Mouse (Mus musculus) limb, embryonic 15.5 days (tissue): ENCODE measurements around the gene Abhd13. TPM values are rescaled to one million over a fixed set of nuclear protein-coding genes. Genes with fewer than 3 reads are reported as not detected.

ENCODE experiments used
- ATAC-seq: fragments of 200-750 bp; cut with Nextera tagmentation; 2 replicates; pipeline ENCODE4 v1.8.0; 2017; ENCODE audit warnings: low read depth, moderate TSS enrichment; ENCODE audit not compliant: insufficient number of reproducible peaks, low FRiP score, low TSS enrichment
- H3K27ac ChIP-seq: fragments of 300-500 bp; sonication (generic); 2 replicates; pipeline ENCODE4 v1.5.1; 2015; ENCODE audit warnings: moderate library complexity, mild to moderate bottlenecking, inconsistent platforms
- H3K27me3 ChIP-seq: fragments of 300-500 bp; sonication (generic); 2 replicates; pipeline ENCODE4 v1.6.1; 2015; ENCODE audit warnings: inconsistent platforms
- H3K36me3 ChIP-seq: fragments of 300-500 bp; sonication (generic); 2 replicates; pipeline ENCODE4 v1.6.1; 2015; ENCODE audit warnings: inconsistent platforms
- H3K4me1 ChIP-seq: fragments of 300-500 bp; sonication (generic); 2 replicates; pipeline ENCODE4 v1.6.1; 2015; ENCODE audit warnings: inconsistent platforms
- H3K4me2 ChIP-seq: fragments of 300-500 bp; sonication (generic); 2 replicates; pipeline ENCODE4 v1.6.1; 2015; ENCODE audit warnings: mild to moderate bottlenecking, inconsistent platforms
- H3K4me3 ChIP-seq: fragments of 300-500 bp; sonication (generic); 2 replicates; pipeline ENCODE4 v1.5.1; 2015; ENCODE audit warnings: mild to moderate bottlenecking, inconsistent platforms
- H3K9ac ChIP-seq: fragments of 300-500 bp; sonication (generic); 2 replicates; pipeline ENCODE4 v1.6.1; 2015; ENCODE audit warnings: inconsistent platforms
- H3K9me3 ChIP-seq: fragments of 300-500 bp; sonication (generic); 2 replicates; pipeline ENCODE4 v1.6.1; 2016; ENCODE audit warnings: inconsistent platforms
- WGBS: fragments of 180-500 bp; shearing (Covaris S2); methylation state at CpG from one replicate; pipeline ENCODE4 v1.1.7; 2015; 5-methylcytosine and 5-hydroxymethylcytosine counted together
- polyA plus RNA-seq: library from polyadenylated mRNA; unstranded; fragments of >200 nt; fragmentation: Nextera tagmentation; extraction: Ambion mirVana; gene quantifications from 2 replicates; pipeline ENCODE4 v1.2.1, GENCODE M21; 2015

Abhd13 gene
- 14.6 and 16.3 TPM in 2 replicates for polyA plus RNA-seq

- Histone ChIP-seq H3K27ac (peak within 1 kb of the TSS; percentile 91), H3K9ac (peak within 1 kb of the TSS; percentile 85), H3K9me3 (no peaks in the 10 kb centered on the region), H3K4me3 (peak within 1 kb of the TSS; percentile 86), H3K4me2 (peak within 1 kb of the TSS; percentile 77), H3K27me3 (no peaks in the 10 kb centered on the region), H3K36me3 (peaks cover 7% of the 10 kb centered on the region; the same call in 1 of the 2 replicates), H3K4me1 (peaks cover 30% of the 10 kb centered on the region)
- peak; percentile 78 for ATAC-seq
- under 1% methylated on average over 60 of the region's 68 CpGs for WGBS
Observed at GRCm38 (mm10) chr8:9977573-9978314, at the start of gene Abhd13, which contains the start of gene Lig4. Gene Abhd13, plus strand, starts transcription at chr8:9977707. Gene Lig4, minus strand, starts transcription at chr8:9977686.

GRCm38 (mm10) chr8:9929746-9930445 lies 47.6 kb upstream of the Abhd13 start:
- no peaks in the 10 kb centered on the region for H3K27me3 ChIP-seq
- 75% methylated on average over 14 of the region's 14 CpGs for WGBS
- no peak overlapping the region for H3K27ac ChIP-seq
- H3K4me3 ChIP-seq, result no peak overlapping the region
- no peak overlapping the region for H3K9ac ChIP-seq
- ATAC-seq, result no peak
- H3K9me3 ChIP-seq, result no peaks in the 10 kb centered on the region
- H3K4me1 ChIP-seq, result no peaks in the 10 kb centered on the region
- H3K36me3 ChIP-seq, result no peaks in the 10 kb centered on the region
- no peak overlapping the region for H3K4me2 ChIP-seq

GRCm38 (mm10) chr8:9932711-9933110 lies 44.8 kb upstream of the Abhd13 start:
- Histone ChIP-seq H3K9me3 (no peaks in the 10 kb centered on the region), H3K4me1 (no peaks in the 10 kb centered on the region), H3K36me3 (no peaks in the 10 kb centered on the region), H3K27ac (no peak overlapping the region), H3K9ac (no peak overlapping the region), H3K4me2 (no peak overlapping the region), H3K4me3 (no peak overlapping the region), H3K27me3 (no peaks in the 10 kb centered on the region)
- no peak for ATAC-seq

- Histone ChIP-seq H3K9me3 (no peaks in the 10 kb centered on the region), H3K9ac (no peak overlapping the region), H3K4me1 (no peaks in the 10 kb centered on the region), H3K4me3 (no peak overlapping the region), H3K27ac (no peak overlapping the region), H3K36me3 (no peaks in the 10 kb centered on the region), H3K4me2 (no peak overlapping the region), H3K27me3 (no peaks in the 10 kb centered on the region)
- ATAC-seq, result no peak
- 31% methylated on average over 10 of the region's 10 CpGs for WGBS
Observed at GRCm38 (mm10) chr8:9934891-9935565, 42.5 kb upstream of the Abhd13 start.

GRCm38 (mm10) chr8:9935574-9935973 lies 41.9 kb upstream of the Abhd13 start:
- no peaks in the 10 kb centered on the region for H3K27me3 ChIP-seq
- H3K4me3 ChIP-seq, result no peak overlapping the region
- H3K4me1 ChIP-seq, result no peaks in the 10 kb centered on the region
- H3K36me3 ChIP-seq, result no peaks in the 10 kb centered on the region
- no peak for ATAC-seq
- H3K4me2 ChIP-seq, result no peak overlapping the region
- no peak overlapping the region for H3K9ac ChIP-seq
- H3K9me3 ChIP-seq, result no peaks in the 10 kb centered on the region
- no peak overlapping the region for H3K27ac ChIP-seq
- WGBS, result 64% methylated on average over 7 of the region's 7 CpGs

GRCm38 (mm10) chr8:9949134-9949890 lies 28.2 kb upstream of the Abhd13 start:
- Histone ChIP-seq H3K27me3 (no peaks in the 10 kb centered on the region), H3K27ac (no peak overlapping the region), H3K4me2 (no peak overlapping the region), H3K4me1 (no peaks in the 10 kb centered on the region), H3K4me3 (no peak overlapping the region), H3K9ac (no peak overlapping the region), H3K36me3 (no peaks in the 10 kb centered on the region), H3K9me3 (no peaks in the 10 kb centered on the region)
- ATAC-seq, result no peak
- WGBS, result 60% methylated on average over 10 of the region's 10 CpGs

GRCm38 (mm10) chr8:9958338-9958737 lies 19.2 kb upstream of the Abhd13 start:
- H3K4me3 ChIP-seq, result no peak overlapping the region
- WGBS, result 65% methylated on average over 4 of the region's 4 CpGs
- H3K36me3 ChIP-seq, result no peaks in the 10 kb centered on the region
- no peak for ATAC-seq
- no peak overlapping the region for H3K27ac ChIP-seq
- no peak overlapping the region for H3K4me2 ChIP-seq
- H3K9me3 ChIP-seq, result no peaks in the 10 kb centered on the region
- no peaks in the 10 kb centered on the region for H3K4me1 ChIP-seq
- no peaks in the 10 kb centered on the region for H3K27me3 ChIP-seq
- H3K9ac ChIP-seq, result no peak overlapping the region

- 85% methylated on average over 2 of the region's 2 CpGs for WGBS
- no peaks in the 10 kb centered on the region for H3K36me3 ChIP-seq
- no peaks in the 10 kb centered on the region for H3K9me3 ChIP-seq
- H3K4me2 ChIP-seq, result no peak overlapping the region
- ATAC-seq, result no peak
- no peaks in the 10 kb centered on the region for H3K27me3 ChIP-seq
- no peaks in the 10 kb centered on the region for H3K4me1 ChIP-seq
- H3K4me3 ChIP-seq, result no peak overlapping the region
- H3K27ac ChIP-seq, result no peak overlapping the region
- no peak overlapping the region for H3K9ac ChIP-seq
Observed at GRCm38 (mm10) chr8:9959919-9960318, 17.6 kb upstream of the Abhd13 start.

- Histone ChIP-seq H3K9ac (no peak overlapping the region), H3K27ac (no peak overlapping the region), H3K27me3 (no peaks in the 10 kb centered on the region), H3K4me2 (no peak overlapping the region), H3K4me3 (no peak overlapping the region), H3K9me3 (no peaks in the 10 kb centered on the region), H3K36me3 (peaks cover 37% of the 10 kb centered on the region), H3K4me1 (peaks cover 8% of the 10 kb centered on the region)
- ATAC-seq, result no peak
- WGBS, result 93% methylated on average over 9 of the region's 9 CpGs
Observed at GRCm38 (mm10) chr8:9971866-9972265, 5.6 kb upstream of the Abhd13 start.

GRCm38 (mm10) chr8:9975276-9975675 lies 2.2 kb upstream of the Abhd13 start:
- H3K27ac ChIP-seq, result no peak overlapping the region
- H3K9ac ChIP-seq, result no peak overlapping the region
- peaks cover 26% of the 10 kb centered on the region for H3K36me3 ChIP-seq
- WGBS, result 46% methylated on average over 5 of the region's 5 CpGs
- H3K4me2 ChIP-seq, result peak overlapping the region; percentile 77
- ATAC-seq, result no peak
- H3K27me3 ChIP-seq, result no peaks in the 10 kb centered on the region
- peaks cover 30% of the 10 kb centered on the region for H3K4me1 ChIP-seq
- H3K9me3 ChIP-seq, result no peaks in the 10 kb centered on the region
- H3K4me3 ChIP-seq, result peak overlapping the region; percentile 75

GRCm38 (mm10) chr8:9975898-9976611 lies 1.5 kb upstream of the Abhd13 start:
- H3K9me3 ChIP-seq, result no peaks in the 10 kb centered on the region
- H3K27ac ChIP-seq, result peak overlapping the region; percentile 59
- peak; percentile 94 for ATAC-seq
- H3K4me2 ChIP-seq, result peak overlapping the region; percentile 77
- H3K36me3 ChIP-seq, result peaks cover 23% of the 10 kb centered on the region
- H3K4me1 ChIP-seq, result peaks cover 30% of the 10 kb centered on the region
- peak overlapping the region; percentile 75 for H3K4me3 ChIP-seq
- H3K9ac ChIP-seq, result peak overlapping the region; percentile 48
- whole genome bisulfite sequencing, result under 1% methylated on average over 47 of the region's 47 CpGs
- H3K27me3 ChIP-seq, result no peaks in the 10 kb centered on the region
